Mouse (Mus musculus) cerebellum, adult 9-10 months (tissue): ENCODE results near the gene Gm10639.
"Not testable (repeated sequence)": the region's sequence is repeated elsewhere in the genome, so short reads cannot be mapped to it uniquely, and the experiment has no call there.

Experiments
- DNase-seq: peaks from one replicate; pipeline ENCODE4 v3.0.0; 2022

Gene Gm10639

GRCm38 (mm10) chr9:78289723-78290122, at the start of gene Gm10639:
Gene Gm10639, plus strand, starts transcription at chr9:78289923.
- not testable (repeated sequence) for DNase-seq

DNA sequence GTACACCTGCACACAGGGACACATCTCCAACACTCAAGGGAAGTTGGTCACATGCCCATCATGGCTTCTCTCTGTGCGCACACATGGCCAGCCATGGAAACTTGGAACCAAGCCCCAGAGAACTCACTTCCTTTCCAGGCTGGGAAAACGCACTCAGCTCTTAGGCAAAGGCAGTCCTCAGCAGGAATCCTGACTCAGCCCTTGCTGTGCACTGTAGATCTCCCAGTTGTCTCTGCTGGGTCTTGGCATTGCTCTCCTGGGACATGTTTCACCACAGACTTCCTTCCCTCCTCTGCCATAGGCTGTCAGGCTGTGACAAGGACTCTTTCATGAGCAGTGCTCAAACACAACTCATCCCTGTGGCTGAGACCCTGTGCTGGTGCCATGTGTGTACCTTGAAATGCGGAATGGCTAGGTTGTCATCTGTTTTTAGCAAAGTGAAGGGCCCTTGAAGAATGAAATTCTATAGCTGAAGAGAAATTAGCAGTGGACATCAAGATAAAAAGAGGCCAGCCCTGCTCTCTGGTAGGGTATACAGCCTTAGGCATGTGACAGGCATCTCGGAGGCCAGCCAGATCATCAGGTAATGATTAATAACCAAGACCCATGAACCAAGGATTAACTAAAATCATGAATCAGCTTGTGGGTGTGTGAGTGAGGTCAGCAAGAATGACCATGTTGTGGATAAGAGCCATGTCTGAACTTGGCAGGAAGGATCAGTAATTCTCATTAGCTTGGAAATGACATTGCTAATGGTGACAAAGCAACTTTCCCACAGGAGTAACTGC, 33.8 kb upstream of the Gm10639 start:
- not testable (repeated sequence) for DNase-seq

GRCm38 (mm10) chr9:78256914-78257313, 32.8 kb upstream of the Gm10639 start, which contains the start of gene Gm3776:
Gene Gm3776, plus strand, starts transcription at chr9:78257129.
- not testable (repeated sequence) for DNase-seq

DNA sequence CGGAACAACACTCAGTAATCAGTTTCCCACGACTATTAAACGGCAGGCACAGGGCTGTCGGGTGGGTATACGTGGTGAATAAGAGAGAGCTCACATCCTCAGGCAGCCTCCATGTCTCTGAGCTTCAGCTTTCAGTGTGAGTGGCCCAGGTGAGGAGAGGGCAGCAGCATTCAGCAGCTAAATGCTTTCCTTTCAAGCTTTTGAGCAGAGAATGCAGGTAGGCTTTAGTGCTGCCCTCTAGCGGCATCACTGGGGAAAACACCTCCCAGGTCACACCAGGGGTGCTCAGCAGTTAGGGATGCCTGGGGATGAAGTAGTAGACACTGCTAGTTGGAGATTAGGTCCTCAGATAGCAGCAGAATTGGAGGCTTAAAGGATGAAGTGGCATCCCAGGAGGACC, 30.0 kb upstream of the Gm10639 start:
- peak; percentile 27 for DNase-seq

GRCm38 (mm10) chr9:78270945-78271344, 18.8 kb upstream of the Gm10639 start:
- DNase-seq: not testable (repeated sequence)

- DNase-seq: not testable (repeated sequence)
Observed at GRCm38 (mm10) chr9:78282002-78282711, 7.6 kb upstream of the Gm10639 start.

GRCm38 (mm10) chr9:78289063-78289462, 660 bp upstream of the Gm10639 start:
- not testable (repeated sequence) for DNase-seq

GRCm38 (mm10) chr9:78292462-78292861, 2.7 kb downstream of the Gm10639 start:
- not testable (repeated sequence) for DNase-seq

DNA sequence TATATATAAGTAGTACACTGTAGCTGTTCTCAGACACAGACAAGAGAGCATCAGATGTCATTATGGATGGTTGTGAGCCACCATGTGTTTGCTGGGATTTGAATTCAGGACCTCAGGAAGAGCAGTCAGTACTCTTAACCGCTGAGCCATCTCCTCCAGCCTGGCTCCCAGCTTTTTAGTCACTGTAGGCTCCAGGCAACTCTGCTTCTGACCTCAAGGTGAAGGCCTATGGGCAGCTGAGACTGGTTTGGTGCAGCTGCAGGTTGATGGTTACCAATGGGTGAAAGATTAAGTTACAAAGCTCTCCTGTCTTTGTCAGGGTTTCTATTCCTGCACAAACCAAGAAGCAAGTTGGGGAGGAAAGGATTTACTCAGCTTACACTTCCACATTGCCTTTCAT, 4.0 kb downstream of the Gm10639 start:
- not testable (repeated sequence) for DNase-seq

- DNase-seq: not testable (repeated sequence)
Observed at GRCm38 (mm10) chr9:78294781-78295180, 5.1 kb downstream of the Gm10639 start.

GRCm38 (mm10) chr9:78296089-78296488, 6.4 kb downstream of the Gm10639 start:
- DNase-seq: peak; percentile 11

DNA sequence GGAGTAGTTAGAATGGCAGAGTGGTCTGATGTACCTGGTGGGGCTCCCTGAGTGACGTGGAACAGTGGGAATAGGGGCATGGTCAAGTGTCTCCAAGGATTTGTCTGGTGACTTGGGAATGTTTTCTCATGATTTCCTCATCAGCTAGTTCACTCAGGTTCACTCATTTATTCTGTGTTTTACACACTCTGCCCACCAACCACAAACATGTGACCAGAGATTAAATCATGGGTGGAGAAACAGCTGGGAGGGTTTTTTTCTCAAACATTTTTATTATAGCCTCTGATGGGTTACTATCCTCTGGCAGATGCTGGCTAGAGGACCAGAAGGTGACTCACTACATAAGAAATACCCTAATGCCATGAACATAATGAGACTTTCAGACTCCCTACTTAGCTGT, 8.5 kb downstream of the Gm10639 start:
- no peak for DNase-seq

GRCm38 (mm10) chr9:78299143-78299542, 9.4 kb downstream of the Gm10639 start:
- not testable (repeated sequence) for DNase-seq

- DNase-seq: not testable (repeated sequence)
Observed at GRCm38 (mm10) chr9:78308122-78308521, 18.4 kb downstream of the Gm10639 start.

- no peak for DNase-seq
Observed at GRCm38 (mm10) chr9:78314696-78315095, 25.0 kb downstream of the Gm10639 start, which contains the start of gene Omt2a. Gene Omt2a, minus strand, starts transcription at chr9:78314796.

DNA sequence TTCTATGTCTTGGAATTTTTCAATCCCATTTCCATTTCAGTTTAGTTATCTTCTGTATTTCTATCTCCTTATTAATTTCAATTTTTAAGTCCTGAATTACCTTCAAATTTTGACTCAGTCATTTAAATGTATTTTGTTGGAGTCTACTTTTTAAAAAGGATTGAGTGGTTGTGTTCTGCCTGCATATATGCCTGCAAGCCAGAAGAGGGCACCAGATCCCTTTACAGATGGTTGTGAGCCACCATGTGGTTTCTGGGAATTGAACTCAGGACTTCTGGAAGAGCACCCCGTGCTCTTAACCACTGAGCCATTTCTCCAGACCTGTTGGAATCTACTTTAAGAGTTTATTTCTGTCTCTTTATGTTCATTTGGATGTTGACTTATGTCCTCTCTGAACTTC, 29.8 kb downstream of the Gm10639 start:
- DNase-seq: no peak

GRCm38 (mm10) chr9:78327289-78327688, 37.6 kb downstream of the Gm10639 start, which contains the start of gene Omt2b:
Gene Omt2b, plus strand, starts transcription at chr9:78327589.
- not testable (repeated sequence) for DNase-seq

- DNase-seq: not testable (repeated sequence)
Observed at GRCm38 (mm10) chr9:78337050-78337449, 47.3 kb downstream of the Gm10639 start.

DNA sequence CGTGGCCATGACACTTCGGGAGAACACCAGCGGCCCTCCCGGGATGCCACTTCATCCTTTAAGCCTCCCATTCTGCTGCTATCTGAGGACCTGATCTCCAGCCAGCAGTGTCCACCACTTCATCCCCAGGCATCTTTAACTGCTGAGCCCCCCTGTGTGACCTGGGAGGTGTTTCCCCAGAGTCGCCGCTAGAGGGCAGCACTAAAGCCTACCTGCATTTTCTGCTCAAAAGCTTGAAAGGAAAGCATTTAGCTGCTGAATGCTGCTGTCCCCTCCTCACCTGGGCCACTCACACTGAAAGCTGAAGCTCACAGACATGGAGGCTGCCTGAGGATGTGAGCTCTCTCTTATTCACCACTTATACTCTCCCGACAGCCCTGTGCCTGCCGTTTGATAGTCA, 50.6 kb downstream of the Gm10639 start:
- peak; percentile 5 for DNase-seq

DNA sequence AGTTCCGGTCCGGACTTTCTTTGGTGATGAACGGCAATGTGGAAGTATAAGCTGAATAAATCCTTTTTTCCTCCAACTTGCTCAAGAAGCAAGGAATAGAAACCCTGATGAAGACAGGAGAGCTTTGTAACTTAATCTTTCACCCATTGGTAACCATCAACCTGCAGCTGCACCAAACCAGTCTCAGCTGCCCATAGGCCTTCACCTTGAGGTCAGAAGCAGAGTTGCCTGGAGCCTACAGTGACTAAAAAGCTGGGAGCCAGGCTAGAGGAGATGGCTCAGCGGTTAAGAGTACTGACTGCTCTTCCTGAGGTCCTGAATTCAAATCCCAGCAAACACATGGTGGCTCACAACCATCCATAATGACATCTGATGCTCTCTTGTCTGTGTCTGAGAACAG, 52.8 kb downstream of the Gm10639 start:
- not testable (repeated sequence) for DNase-seq

DNA sequence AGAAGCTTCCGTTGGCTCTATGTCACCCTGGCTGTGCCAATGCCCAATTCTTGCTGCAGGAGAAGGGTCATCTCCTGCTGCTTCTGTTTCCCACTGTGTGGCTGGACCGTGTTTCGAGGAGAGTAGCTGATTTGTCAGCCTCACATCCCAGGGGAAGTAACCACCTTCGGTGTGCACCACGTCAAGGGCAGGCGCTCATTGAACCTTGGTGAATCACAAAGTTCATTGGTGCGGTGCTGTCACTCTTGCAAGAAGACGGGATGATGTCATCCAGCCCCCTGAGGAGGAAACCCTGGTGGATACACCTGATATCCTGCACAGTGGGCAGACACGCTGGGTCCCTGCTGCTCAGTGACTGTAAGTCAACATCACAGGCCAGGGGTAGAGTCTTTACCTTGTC, 53.3 kb downstream of the Gm10639 start:
- not testable (repeated sequence) for DNase-seq

DNA sequence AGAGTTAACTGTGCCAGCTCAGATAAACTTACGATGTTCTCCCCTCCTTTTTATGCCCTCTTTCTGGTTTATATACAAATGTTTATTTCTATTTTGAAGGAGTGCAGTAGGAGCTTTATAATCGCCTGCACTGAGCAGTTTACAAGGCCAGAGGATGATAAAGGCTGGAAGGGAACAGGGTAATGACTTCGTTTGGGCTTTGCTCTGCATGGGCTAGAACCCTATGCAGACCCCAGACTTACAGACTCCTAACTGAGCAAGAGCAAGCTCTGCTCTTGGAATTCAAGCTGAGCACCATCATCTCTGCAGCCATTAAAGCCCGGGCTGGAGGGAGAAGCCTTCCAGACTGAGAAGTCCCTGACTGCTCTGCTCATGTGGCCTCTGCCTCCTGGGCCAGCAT, 55.5 kb downstream of the Gm10639 start:
- not testable (repeated sequence) for DNase-seq

DNA sequence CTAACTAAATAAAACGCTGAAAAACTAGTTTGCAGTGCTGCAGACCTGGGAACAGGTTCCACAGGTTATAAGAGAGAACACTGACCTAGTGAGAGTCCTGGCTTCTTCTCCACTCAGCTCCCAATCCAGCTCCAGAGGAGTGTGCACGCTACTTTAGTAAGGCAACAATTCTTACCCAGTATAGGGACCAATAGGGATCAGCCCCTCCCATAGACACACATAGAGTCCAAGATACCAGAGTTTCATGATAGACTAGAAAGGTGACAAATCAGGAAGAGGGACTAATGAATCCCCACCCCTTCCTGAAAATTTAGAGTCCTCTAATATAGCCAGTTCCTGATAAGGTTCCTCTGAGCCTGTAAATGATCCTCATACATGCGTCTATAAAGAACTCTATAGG, 57.3 kb downstream of the Gm10639 start:
- no peak for DNase-seq
